Mouse (Mus musculus) forebrain, embryonic 13.5 days (tissue): ENCODE data around the gene Olfr463. TPM values are rescaled to one million over a fixed set of nuclear protein-coding genes. Genes with fewer than 3 reads are reported as not detected.

Experiments
- polyA plus RNA-seq: library from polyadenylated mRNA; unstranded; fragments of >200 nt; fragmentation: Nextera tagmentation; extraction: Ambion mirVana; gene quantifications from 2 replicates; pipeline ENCODE4 v1.2.1, GENCODE M21; 2015

The Olfr463 gene
- polyA plus RNA-seq, 1 experiment from 2014 or later = not detected

Other genes with a start within 250 kb of the Olfr463 start
- gene Rnf43, start 234.7 kb downstream of the Olfr463 start, polyA plus RNA-seq = 0.70 and 1.5 TPM in 2 replicates
- gene Supt4a, start 159.8 kb downstream of the Olfr463 start, polyA plus RNA-seq = 168 and 177 TPM in 2 replicates
- 20.7 and 29.1 TPM in 2 replicates for gene Tspoap1, start 136.8 kb downstream of the Olfr463 start, polyA plus RNA-seq
- gene Mpo, start 103.8 kb downstream of the Olfr463 start, polyA plus RNA-seq = 0.17 and 0.44 TPM in 2 replicates
- gene Lpo, start 69.1 kb downstream of the Olfr463 start, polyA plus RNA-seq = 0.18 and 0.26 TPM in 2 replicates
- gene Mks1, start 44.2 kb downstream of the Olfr463 start, polyA plus RNA-seq = 11.8 and 15.5 TPM in 2 replicates
- gene Epx, start 21.9 kb downstream of the Olfr463 start, polyA plus RNA-seq = not detected in 2 replicates
- gene Olfr462, start 5.1 kb downstream of the Olfr463 start, polyA plus RNA-seq = not detected in 2 replicates
- gene Olfr464, start 23.6 kb upstream of the Olfr463 start, polyA plus RNA-seq = not detected in 2 replicates
- gene Dynll2, start 90.1 kb upstream of the Olfr463 start, polyA plus RNA-seq = 32.4 and 37.0 TPM in 2 replicates
- gene Srsf1, start 150.0 kb upstream of the Olfr463 start, polyA plus RNA-seq = 393 and 402 TPM in 2 replicates
- 65.6 and 72.7 TPM in 2 replicates for gene Vezf1, start 170.9 kb upstream of the Olfr463 start, polyA plus RNA-seq
- 32.8 and 37.4 TPM in 2 replicates for gene Cuedc1, start 200.7 kb upstream of the Olfr463 start, polyA plus RNA-seq